Mouse (Mus musculus): ENCODE data around the gene Clnk. TPM values are rescaled to one million over a fixed set of nuclear protein-coding genes. Genes with fewer than 3 reads are reported as not detected.
"Not testable (repeated sequence)": the region's sequence is repeated elsewhere in the genome, so short reads cannot be mapped to it uniquely, and the experiment has no call there.

Clnk gene
- not detected for total RNA-seq (2021)
- long read RNA-seq, experiment 1, result 0 reads
- long read RNA-seq, experiment 2, partial matches to known transcripts, result 0 of 1 reads
- long read RNA-seq, experiment 2, other reads (novel, unspliced or antisense), result 1 of 1 reads

GRCm38 (mm10) chr5:38876622-38877021 is at the start of gene Clnk:
Clnk (minus strand) TSS chr5:38876812.
- DNase-seq (ENCODE audit: low spot score in 2 of 2), result no peak

- DNase-seq (ENCODE audit: low spot score in 2 of 2), result no peak
These were observed 28.7 kb upstream of the Clnk start for GRCm38 (mm10) chr5:38905271-38905670.

DNA sequence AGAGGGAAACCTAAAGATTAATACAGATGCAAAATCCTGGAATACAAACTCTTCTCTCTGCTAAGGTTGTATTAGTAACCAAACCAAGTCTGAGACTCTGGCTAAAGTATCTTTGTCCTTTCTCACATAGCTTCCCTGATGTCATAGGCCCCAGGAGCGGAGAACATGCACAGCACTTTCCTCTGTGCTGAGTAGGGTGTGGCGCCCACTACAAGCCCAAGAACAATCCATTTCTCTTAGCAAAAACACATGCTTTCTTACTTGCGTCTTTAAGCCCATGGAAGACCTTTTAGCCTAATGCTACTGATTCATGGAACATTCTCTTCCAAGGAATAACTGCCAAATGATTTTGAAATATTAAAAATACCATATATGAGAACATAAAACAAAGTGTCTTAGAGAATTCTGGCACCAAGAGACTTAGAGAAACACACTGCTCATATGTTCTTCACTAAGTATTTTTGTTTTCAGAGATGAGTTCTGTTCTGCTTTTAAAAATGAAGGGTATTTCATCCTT is 28.0 kb upstream of the Clnk start:
- DNase-seq (ENCODE audit: low spot score in 2 of 2), result no peak

GRCm38 (mm10) chr5:38902889-38903288 is 26.3 kb upstream of the Clnk start:
- no peak for DNase-seq (ENCODE audit: low spot score in 2 of 2)

GRCm38 (mm10) chr5:38899051-38899450 is 22.4 kb upstream of the Clnk start:
- DNase-seq (ENCODE audit: low spot score in 2 of 2), result no peak

DNA sequence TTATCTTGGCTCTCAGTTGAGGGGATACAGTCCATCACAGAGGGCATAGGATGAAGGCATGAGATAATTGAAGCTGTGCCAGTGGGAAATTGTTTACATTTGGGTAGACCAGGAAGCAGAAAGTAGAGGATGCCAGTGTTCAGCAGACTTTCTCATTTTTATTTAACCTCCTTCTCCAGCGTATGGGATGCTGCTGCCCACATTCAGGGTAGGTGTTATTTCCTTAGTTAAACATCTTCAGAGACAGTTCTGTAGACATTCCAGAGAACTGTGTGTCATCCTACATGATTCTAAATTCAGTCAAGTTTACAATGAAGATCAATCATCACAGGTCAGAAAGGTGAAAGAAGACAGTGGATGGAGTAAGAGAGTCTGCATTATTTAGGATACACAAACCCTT is 12.0 kb upstream of the Clnk start:
- DNase-seq (ENCODE audit: low spot score in 2 of 2), result no peak

- no peak for DNase-seq (ENCODE audit: low spot score in 2 of 2)
These were observed 10.1 kb upstream of the Clnk start for GRCm38 (mm10) chr5:38886623-38887275.

GRCm38 (mm10) chr5:38882635-38883034 is 6.0 kb upstream of the Clnk start:
- DNase-seq (ENCODE audit: low spot score in 2 of 2), result not testable (repeated sequence)

DNA sequence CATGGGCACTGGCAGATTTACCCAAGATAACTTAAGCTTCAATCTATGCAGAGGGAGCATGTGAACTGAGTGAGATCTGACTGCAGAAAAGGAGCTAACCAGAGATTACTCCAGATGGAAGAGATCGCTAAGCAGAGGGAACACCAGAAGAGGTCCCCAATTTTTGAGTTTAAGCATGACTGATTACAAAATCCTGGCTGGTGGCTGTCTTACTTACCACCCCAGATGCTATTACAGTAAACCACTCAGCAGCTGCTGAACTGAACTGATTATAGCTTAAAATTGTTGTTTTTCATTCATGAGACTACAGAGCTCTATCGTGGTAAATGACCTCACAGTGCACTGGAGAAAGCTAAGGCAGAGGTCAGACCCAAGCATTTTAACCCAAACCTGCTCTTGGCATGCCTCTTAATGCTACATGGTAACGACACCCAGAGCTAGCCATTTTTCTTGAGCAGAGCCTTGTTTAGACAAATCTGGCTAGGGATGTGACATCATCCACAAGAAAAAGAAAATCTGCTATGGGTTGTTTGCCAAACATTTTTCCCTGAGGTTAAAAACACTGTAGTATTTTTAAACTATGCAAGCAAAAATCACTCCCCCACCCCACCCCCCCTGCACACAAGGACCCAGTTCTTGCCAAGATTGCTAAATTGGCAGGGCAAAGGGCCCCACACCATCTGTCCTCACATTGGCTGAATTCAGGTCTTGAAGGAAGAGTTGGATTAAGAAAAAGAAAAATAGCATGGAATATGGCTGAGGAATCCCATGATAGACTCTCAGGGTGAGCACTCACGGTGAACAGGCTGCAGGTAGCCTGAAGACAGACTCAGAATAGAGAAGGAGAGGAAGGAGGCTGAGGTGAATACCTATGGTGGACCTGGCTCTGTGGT is 5.4 kb upstream of the Clnk start:
- DNase-seq (ENCODE audit: low spot score in 2 of 2), result no peak

DNA sequence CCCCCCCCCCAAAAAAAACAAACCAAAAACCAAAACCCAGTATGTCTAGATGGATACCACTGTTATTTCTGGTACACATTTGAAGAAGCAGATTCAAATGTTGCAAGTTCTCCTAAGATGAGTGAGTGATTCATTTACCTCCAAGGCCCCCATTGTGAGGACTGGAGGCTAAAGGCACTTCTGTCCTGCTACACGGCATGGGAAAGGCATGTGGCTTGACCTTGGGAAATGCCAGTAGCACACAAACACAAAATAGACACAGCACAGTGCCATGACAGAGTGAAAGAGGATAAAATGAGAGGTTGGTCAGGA is 4.8 kb upstream of the Clnk start:
- DNase-seq (ENCODE audit: low spot score in 2 of 2), result no peak

DNA sequence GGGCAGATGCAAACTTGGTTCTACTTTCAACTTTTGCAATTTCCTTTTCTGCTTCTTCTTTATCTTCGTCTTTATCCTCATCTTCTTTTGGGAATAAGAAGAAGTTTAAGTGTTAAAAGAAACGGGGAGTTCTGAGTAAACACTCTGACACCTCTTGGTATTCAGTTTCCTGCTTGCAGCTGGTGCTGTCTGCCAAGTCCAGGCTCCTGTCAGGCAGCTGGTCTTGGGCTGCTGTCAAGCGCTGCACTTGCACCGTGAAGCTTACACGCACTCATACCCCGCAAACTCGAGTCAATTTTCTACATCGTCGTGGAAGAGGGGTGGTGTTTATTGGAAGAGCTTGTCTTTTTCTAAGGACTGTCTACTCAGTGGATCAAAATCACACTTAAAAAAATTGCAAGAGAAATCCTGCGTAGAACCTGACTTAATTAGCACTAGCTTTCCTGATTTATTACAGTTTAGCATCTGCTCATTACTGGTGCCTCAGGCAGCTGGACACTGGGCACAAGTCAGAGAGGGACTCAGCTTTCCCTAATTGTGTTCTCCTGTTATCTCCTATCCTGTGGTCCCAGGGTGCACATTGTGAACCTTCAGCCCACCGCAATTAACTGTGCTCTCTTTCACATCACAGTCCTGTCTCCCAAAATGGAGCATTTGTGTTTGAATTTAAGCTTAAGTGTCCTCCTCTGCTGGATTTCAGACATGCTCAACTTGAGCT is 3.5 kb upstream of the Clnk start:
- peak in 1 of 2 experiments; percentile 21 for DNase-seq (ENCODE audit: low spot score in 2 of 2)

GRCm38 (mm10) chr5:38875403-38875802 is 1.2 kb downstream of the Clnk start:
- no peak for DNase-seq (ENCODE audit: low spot score in 2 of 2)

GRCm38 (mm10) chr5:38874931-38875330 is 1.7 kb downstream of the Clnk start:
- DNase-seq (ENCODE audit: low spot score in 2 of 2), result no peak

GRCm38 (mm10) chr5:38872906-38873305 is 3.7 kb downstream of the Clnk start:
- DNase-seq (ENCODE audit: low spot score in 2 of 2), result no peak

GRCm38 (mm10) chr5:38871591-38871990 is 5.0 kb downstream of the Clnk start:
- no peak for DNase-seq (ENCODE audit: low spot score in 2 of 2)

DNA sequence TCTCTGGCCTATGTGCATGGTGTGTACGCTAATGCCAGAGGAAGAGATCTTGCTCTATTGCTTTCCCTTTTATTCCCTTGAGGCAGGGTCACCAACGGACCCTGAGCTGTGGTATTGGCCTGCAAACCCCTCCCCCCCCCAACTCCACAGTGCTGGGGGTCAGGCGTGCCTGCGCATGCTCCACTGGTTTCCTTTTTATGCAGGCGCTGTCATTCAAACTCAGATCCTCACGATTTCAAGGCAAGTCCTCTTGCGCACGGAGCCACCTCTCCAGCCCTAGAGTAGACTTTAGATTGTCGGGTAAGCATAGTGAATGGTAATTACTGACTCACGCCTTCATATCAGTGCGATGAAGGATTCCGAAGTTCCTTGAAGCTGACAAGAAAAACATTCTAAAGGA is 6.1 kb downstream of the Clnk start:
- DNase-seq (ENCODE audit: low spot score in 2 of 2), result no peak

GRCm38 (mm10) chr5:38869976-38870375 is 6.6 kb downstream of the Clnk start:
- DNase-seq (ENCODE audit: low spot score in 2 of 2), result no peak

DNA sequence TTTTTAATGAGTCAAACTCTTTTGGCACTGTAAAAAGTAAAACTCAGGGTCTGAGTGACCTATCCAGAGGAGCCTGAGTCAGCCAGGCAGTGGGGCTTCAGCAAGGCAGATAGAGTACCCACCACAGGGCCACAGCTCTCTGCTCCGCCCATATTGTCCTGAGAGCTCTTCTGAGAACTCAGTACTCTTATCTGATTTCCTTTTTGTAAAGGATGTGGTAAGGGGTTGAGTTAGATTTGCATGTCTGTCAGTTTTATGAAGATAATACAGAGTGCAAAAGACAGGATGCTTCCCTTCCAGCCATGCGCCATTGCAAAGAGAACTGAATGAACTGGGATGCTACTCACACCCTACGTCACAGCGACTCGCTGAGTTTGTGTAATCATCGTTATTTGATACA is 12.0 kb downstream of the Clnk start:
- DNase-seq (ENCODE audit: low spot score in 2 of 2), result no peak

- DNase-seq (ENCODE audit: low spot score in 2 of 2), result no peak
These were observed 13.6 kb downstream of the Clnk start for GRCm38 (mm10) chr5:38863029-38863428.

- DNase-seq (ENCODE audit: low spot score in 2 of 2), result no peak
These were observed 14.2 kb downstream of the Clnk start for GRCm38 (mm10) chr5:38862288-38862985.
